Mouse (Mus musculus) urinary bladder, adult 2 months (tissue): ENCODE measurements at regions not wholly inside any gene's neighbourhood (a gene's known extent, or its start where the extent isn't known, plus 50 kb on each side); places are given as distances from the start of the nearest gene placed in this dataset.

Experiments
- DNase-seq: peaks from one replicate; pipeline ENCODE4 v3.0.0; 2022; ENCODE audit warnings: low spot score

DNA sequence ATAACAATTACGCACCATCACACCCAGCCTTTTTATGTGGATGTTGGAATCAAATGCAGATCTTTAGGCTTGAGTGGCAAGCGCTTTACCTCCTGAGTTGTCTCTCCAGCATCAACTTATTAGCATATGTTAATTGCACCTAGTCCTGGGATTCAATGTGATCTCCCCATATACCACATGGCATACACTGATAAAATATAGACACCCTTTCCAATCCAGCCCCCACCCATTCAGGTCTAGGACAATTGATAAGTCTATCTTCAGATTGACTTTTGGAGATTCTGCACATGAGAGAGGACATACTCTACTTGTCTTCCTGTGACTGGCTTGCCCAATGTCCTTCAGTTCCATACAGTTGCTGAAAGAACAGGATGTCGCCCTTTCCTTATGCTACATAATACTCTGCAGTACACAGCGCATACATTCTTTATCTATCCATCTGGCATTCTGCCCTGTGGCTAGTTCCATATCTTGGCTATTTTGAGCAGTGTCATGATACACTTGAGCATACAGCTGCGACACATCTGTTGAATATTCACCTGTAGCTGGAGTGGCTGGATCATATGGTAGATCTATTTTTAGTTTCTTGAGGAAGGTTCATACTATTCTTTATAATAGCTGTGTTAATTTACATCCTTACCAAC is 120.3 kb downstream of the Gsdmc2 start:
- no peak for DNase-seq

DNA sequence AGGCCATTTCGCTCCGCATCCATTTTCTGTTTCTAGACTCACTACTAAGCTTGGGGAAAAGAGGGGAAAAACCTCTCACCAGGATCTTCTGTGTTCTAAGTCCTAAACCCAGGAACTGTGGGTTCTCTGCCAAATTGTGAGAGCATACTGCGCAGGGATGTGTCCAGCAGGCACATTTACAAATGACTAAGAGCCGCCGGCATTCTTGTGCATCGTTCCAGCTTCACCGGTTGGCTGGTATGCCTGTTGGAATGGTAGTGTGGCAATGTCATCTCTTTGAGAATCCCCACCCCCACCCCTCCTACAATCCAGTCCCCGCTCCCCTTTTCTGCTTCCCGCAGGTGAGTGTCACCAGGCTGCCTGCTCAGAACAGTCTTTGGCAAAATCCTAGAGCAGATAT is 122.0 kb downstream of the Gsdmc2 start:
- no peak for DNase-seq

DNA sequence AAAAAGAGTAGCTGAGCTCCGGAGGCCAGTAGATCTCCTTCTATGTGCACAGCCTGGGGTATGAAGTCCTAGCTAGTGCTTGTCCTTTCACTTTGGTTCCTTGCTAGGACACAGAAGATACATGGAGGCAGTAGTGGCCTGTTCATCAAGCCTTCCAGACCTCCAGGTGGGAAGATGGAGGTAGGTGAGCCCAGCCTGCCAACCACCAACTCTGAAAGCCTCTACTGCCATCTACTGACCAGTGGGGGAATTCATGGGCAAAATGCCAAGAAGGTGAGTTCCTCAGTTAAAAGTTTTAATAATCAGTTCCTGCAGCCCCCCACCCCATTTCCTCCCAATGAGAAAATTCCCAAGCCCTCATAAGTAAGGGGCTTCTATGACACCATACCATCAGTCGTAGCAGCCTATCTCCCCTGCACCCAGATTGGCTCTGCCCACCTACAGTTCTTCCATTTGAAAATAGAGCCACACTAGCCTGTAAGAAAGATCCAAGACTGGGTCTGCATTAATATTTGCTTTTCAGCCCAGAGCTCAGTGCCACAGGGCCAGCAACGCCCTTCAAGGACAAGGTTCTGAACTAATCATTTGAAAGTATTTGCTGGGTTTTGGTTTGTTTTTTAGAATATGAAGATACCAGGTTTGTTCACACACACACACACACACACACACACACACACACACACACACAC is 123.2 kb downstream of the Gsdmc2 start:
- no peak for DNase-seq

DNA sequence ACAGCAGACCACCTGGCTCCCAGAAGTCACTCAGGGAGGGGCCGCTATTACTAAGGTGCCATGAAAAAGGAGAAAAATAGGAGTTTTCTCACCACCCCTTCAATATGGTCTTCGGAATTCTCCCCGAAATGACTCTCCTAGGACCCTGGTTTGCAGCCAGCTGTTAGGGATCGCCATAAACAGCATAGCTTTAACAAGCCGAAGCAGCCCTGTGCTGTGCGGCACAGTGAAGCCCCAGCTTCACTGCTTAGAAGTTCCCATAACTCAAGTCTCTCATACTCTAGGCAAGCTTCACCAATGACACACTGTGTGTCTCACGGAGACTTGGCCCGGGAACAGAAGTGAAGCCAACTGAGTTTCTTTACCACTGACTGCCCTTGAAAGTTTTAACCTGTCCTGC is 127.2 kb downstream of the Gsdmc2 start:
- DNase-seq, result no peak

DNA sequence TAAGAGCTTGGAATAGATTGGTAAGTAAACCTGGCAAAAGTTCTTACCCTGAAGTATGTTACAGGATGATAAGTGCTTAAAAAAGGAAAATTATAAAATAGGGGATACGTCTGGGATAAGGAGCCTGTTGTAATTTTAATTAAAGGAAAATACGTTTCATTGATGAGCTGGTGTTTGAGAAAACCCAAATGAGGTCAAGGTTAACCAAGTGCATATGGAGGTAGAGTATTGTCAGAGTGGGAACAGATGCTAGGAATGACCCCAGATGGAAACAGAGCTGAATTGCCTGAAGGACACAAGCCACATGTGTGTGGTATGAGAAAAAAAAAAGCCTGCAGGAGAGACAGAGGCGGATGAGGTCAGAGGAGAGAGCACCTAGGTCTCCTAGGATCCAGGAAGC is 131.3 kb downstream of the Gsdmc2 start:
- no peak for DNase-seq

DNA sequence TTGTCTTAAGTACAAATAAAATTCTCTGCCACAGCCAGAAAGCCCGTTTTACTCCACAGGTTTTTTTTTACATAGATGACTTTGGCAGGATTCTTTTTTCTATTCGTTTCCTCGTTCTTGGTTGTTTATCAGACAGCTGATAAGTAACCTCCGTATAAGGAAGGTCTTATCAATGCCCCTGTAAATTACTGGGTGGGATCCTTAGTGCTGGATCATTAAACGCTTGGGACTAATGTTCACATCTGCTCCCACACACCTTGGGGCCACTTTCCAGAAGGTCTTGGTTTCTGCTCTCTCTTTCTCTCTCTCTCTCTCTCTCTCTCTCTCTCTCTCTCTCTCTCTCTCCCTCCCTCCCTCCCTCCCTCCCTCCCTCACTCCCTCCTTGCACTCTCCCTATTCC is 134.6 kb downstream of the Gsdmc2 start:
- DNase-seq, result no peak

DNA sequence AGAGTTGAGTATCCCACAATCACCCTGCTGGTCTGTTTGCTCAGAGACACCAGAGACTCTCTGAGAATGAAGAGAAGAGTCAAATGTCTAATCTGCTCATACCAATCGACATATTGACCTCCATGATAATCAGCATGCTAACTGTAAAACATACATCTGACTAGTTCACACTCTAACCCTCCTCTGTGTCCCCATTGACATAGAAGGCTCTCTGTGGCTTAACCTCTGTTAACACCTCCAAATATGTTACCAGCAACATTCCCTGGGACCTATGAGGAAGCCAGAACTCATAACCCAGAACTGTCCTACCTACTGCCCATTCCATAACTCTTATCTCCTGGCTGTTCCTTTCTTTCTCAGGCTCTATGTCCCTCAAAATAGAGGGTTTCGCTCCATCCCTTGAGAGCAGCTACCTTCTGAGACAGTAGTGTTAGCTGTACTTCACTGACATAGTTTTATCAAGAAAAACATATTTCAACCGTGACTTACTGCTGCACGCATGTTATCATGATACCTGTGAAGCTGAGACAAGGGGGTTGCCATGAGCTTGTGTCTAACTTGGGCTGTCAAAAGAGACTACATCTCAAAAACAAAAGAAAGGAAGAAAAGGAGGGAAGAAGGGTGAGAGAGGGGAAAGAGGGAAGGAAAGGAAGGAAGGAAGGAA is 135.6 kb downstream of the Gsdmc2 start:
- no peak for DNase-seq

DNA sequence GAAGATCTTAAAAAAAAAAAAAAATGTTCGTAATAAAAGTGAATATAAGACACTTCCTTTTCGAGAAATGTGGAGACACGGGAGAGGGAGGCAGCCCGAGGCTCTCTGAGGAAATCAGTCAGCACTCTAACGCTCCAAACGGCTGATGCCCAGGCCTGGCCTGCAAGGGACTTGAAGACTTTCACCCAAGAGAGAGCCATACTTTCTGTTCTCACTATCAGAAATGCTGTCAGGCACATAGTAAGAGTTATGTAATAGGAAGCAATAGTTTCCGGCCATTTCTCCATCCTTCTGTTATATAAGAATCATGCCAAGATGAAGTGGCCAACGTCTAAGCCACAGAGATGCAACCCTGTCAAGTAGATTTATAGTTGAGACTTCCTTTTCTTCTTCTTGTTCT is 140.3 kb downstream of the Gsdmc2 start:
- DNase-seq, result no peak

DNA sequence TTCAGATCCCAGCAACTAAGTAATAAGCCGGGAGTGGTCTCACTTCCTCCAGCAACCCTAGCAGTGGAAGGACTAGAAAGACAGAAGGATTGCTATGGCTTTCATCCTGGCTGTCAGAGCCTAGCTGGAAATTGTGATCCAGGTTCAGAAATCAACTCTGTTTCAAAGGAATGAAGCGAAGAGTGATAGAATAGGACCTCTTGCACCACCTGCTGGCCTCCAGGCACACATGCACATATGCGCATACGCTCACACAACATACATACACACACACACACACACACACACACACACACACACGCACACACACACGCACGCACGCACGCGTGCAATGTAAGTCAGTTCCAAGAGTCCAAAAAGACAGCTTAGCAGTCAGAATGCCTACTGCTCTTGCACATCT is 147.1 kb downstream of the Gsdmc2 start:
- DNase-seq, result no peak

DNA sequence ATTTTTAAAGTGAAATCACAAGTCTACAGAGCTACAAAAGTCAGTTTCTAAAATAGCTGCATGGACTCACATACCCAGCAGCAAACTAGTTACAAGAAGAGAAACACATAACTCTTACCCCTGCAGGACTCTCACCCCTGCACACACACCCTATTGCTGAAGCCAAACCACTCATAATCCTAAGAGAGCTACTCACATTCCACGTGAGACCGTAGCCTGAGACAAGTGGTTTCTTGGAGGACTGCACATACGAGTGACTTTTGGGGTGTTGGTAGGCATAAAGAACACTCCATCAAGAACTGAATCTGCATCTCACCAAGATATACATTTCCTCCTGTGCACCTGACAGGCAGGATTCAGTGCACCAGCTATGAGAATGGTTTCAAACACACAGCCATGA is 150.8 kb downstream of the Gsdmc2 start:
- DNase-seq, result no peak

DNA sequence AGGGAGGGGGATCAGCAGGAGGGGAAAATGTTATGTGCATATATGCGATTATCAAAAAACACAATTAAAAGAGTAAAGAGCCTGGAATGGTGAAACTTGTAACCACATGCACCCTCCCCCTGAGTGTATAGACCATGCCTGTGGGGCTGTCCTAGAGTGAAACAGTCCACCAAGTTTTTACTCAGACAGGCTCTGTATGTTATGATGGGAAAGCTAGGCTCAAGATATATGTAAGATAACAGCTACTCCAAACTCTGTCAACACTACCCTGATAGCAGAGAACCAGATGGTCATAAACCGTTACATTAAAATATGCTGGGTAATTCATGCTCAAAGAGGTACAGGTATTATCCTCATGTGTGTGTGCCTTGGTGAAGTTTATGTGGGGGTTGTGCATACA is 151.4 kb downstream of the Gsdmc2 start:
- no peak for DNase-seq

DNA sequence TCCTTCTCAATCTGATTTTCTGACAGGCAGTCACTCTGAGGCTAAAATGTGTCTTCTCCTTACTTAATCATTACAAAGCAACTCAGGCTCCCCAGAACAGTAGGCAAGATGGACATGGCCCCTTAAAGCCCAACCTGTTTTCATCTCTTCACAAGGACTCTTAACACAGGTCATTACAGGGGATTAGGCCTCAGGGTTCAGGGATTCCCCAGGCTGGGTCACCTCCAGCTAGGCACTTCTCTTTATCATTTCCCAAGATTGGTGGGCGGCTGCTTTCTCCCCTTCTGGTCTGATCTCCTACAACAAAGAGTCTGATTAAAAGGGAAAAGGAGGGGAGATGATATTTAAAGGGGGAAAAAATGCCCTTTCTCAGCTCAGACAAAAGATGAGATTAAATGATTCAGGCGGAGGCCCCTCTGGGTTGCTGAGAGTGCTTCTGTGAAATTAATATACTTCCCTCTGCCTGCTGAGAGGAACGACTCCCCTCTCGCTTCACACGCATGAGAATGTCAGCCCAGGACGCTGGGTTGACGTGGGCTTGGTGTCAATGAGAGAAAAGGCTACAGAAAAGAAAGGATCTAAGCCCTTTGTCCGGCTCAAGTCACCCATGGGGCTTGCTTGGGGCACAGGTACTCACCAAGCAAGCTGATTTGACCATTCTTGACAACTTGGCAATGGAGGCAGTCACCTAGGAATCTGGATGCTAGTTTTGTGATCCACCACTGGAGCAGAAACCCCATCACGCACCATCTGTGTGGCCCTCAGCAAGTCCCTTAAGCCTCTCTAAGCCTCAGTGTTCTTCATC is 152.3 kb downstream of the Gsdmc2 start:
- no peak for DNase-seq

DNA sequence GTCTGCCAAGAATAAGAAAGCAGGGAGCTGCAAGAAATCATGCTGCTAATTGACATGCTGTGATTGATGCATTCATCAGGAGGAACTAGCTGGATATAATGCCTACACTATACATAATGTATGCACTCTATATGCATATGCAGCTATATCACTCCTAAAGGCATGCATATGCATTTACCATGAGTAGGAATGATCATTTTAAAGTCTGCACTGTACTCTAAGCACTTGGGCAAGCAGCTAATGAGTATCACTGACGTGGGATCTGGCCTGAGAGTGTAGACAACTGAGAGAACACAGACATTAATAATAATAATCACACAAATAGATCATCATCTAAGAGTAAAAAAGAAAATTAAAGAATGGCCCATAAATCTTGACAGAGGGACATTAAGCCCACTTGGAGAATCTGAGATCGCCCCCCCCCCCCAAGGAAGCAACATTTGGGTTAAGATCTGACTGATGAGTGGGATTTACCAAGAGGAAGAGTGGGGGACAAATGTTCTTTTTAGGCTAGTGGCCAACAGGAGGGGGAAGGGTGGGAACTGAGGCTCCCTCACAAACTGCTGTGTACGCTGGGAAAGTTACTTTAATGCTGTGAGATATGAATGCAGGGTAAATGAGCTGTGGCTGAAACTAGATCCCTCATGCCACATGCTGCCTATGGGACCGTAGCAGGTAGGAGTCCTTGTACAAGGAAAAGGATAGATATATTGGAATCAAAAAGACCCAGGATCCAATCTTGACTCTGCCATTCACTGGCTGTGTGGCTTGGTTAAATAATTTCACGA is 155.0 kb downstream of the Gsdmc2 start:
- no peak for DNase-seq

DNA sequence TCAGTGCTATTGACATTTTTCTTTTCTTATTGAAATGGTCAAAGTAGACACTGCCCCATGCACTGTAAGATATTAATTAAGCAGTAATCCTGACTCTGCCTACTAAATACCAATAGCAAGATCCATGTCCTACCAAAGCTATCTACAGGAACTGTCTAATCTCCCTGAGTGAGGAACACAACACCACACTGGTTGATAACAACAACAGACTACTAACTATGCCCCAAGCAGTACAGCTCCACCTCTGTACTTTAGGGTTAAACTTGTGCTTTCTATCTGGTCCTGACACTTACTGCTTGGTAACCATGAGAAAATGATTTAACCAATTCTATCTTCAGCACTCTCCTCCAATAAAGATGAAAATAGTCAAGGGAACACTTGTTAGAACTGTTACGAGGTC is 157.1 kb downstream of the Gsdmc2 start:
- no peak for DNase-seq

DNA sequence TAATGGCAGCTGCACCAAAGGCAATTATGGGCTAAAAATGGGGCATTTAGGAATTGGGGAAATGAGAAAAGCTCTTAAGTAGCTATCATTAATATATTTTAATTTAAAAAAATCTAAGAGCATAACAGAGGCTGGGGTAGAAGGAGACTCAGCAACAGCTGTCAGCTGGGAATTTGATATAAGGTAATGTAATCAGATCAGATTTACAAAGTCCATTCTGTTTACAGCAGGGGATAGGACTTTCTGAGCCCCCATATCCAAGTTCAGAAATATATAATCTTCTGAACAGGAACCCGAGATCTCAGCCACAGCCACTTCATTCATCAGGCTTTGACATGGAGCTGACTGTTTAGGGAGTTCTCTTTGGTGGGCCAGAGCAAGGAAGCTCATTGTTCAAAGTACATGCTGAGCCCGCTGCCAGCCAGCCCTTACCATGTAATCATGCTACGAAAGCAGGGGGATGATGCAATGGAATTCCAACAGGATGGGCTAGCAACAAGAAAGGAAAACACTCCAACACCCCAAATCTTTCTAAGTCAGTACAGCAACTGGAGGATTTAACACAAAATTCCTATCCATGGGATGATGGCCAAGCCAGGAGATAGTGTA is 157.9 kb downstream of the Gsdmc2 start:
- no peak for DNase-seq

DNA sequence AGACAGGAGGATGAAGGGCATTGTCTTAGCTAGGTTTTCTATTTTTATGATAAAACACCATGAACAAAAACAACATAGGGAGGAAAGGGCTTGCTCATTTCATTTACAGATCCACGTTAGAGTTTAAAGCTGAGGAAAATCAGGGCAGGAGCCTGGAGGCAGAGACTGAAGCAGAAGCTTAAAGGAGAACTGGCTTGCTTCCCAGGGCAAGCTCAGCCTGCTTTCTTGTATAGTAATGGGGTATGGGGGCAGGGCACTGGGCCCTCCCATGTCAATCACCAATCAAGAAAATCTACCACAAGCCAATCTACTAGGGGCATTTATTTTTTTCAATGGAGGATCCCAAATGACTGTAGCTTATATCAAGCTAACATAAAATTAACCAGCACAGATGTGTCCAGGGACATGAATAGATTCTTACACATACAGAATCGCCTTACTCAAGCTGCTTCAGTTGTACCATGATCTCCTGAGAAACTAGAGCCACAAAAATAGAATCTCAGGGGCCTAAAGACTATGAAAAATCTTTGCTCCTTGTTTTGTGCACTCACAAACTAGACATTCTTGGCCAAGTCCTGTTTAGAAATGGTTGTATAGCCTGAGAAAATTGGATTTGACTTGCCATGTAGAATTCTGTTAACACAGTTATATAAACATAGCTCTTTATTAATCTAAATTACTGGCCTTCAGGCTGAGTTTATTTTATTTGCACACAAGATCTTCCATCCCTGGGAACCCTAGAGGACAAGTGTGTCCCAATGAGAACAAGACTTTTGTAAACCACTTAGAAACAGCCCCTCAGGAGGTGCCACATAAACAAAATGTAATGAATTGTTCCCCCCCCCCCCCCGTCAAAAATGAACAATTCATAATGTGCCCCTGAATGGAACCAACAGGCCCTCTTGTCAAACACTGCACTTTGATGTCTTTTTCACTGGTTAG is 164.7 kb downstream of the Gsdmc2 start:
- no peak for DNase-seq

DNA sequence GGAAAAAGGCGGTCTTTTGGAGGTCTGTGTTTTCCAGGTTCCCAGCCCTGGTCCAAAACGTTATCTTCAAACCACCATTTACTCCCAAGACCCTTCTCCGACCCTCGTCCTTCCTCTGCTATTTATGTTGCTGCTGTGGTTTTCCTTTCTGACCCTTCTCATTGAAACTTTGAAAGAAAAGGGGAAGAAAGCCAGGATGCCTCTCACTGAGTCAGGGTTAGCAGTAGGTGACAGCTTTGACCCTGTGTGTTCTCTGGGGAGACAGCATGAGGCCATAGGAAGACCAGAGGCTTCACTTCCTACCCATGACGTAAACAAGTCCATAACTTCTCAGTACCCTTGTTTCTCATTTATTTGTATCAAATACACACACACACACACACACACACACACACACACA is 166.1 kb downstream of the Gsdmc2 start:
- no peak for DNase-seq

DNA sequence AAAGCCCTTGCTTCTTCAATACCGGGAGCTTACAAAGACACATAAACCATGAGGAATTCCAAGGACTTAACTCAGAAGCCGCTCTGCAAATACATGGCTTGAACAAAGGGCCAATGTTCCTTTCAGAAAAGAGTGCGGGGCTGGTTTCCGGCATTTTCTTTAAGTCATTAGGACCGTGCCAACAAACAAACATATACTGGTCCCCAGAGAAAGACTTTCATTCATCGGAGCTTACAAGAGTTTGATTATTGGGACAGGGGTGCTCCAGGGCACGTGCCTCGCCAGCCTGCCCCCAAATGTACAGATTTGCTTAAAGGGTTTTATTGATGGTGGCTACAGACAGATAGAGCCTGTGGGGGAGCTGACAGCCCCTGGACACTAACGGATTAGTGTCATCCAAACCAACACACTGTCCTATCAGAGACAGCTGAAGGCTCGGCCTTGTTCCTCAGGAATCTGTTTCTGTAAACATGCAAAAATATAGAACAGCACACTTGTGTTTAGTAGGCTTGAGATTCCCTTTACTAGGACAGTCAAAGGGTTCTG is 169.4 kb downstream of the Gsdmc2 start:
- DNase-seq, result no peak

DNA sequence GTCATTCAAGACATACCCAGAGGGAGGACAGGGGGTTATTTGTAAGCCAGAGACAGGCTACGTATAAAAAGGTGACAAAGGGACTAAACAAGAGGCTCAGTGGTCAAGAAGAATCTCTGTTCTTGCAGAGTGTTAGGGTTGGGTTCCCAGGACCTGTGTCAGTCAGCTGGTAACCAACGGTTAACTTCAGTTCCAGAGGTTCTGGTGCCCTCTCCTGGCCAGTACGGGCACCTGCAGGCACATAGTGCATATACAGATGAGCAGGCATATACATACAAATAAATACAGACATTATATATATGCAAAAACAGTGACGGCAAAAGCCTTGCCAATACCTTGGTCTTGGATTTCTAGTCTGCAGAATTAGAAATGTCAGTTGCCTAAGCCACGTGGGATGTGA is 170.6 kb downstream of the Gsdmc2 start:
- DNase-seq, result no peak

DNA sequence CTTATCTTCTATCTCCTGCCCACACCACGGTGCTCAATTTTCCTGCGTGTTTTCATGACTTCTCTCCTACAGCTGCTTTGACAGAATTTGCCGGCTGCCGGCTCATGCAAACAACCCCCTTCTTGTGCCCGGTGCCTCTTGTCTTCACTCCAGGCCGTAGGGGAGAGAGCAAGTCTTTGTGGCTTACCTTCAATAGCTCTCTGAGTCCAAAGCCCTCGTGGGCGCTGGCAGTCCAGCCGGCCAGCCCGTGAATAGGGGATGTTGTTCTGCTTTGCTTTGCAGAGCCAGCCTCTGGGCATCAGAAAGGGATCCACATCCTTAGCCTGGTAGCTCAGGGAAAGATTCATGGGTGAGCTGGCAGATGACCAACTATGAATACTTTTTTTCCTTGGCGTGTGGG is 173.9 kb downstream of the Gsdmc2 start:
- no peak for DNase-seq
